Mouse (Mus musculus): ENCODE measurements around the gene Zfp580. TPM values are rescaled to one million over a fixed set of nuclear protein-coding genes. Genes with fewer than 3 reads are reported as not detected.
A peak's percentile ranks its signal among the peaks of the same experiment; 100 is the strongest.

Gene Zfp580
- total and polyA plus RNA-seq, 3 experiments: 1.0 to 19.9 TPM; not detected in 1

GRCm38 (mm10) chr7:5038940-5039339 is 12.4 kb upstream of the Zfp580 start:
- H3K79me2 ChIP-seq (ENCODE audit: control insufficient read depth, insufficient read depth, low read length, poor library complexity): no peaks in the 10 kb centered on the region; the same call in 1 of the 2 replicates
- TF ChIP-seq GATA1 (IDR thresholded peaks at IDR 0.05; ENCODE audit: low read depth, low read length) (no peak), TCF12 (IDR thresholded peaks at IDR 0.05; ENCODE audit: low read depth, low read length) (no peak), MXI1 (IDR thresholded peaks at IDR 0.05; ENCODE audit: low read depth, low read length) (0 out of 2 replicates have a peak, but pooled peaks have one; percentile 7), MAZ (IDR thresholded peaks at IDR 0.05; ENCODE audit: low read depth, low read length) (0 out of 2 replicates have a peak, but pooled peaks have one; percentile 9), ZMIZ1 (IDR thresholded peaks at IDR 0.05; ENCODE audit: low read depth, low read length) (no peak), MYC (IDR thresholded peaks at IDR 0.05; ENCODE audit: low read depth, low read length) (no peak), SIN3A (IDR thresholded peaks at IDR 0.05; ENCODE audit: low read length) (0 out of 2 replicates have a peak, but pooled peaks have one; percentile 37), KAT2A (conservative IDR thresholded peaks at IDR 0.05; ENCODE audit: low read depth, low read length) (no peak), POLR2AphosphoS2 (IDR thresholded peaks at IDR 0.05; ENCODE audit: low read length) (no peak)

GRCm38 (mm10) chr7:5044981-5045380 is 6.4 kb upstream of the Zfp580 start:
- Histone ChIP-seq H3K27me3 (ENCODE audit: control insufficient read depth in 1 of 2, insufficient read depth in 2 of 2, low read length in 2 of 2) (no peaks in the 10 kb centered on the region), H3K9me3 (replicated peaks; ENCODE audit: insufficient read depth, low read length) (no peaks in the 10 kb centered on the region), H3K4me1 (ENCODE audit: control insufficient read depth in 1 of 2, insufficient read depth in 2 of 2, low read length in 2 of 2) (no peaks in the 10 kb centered on the region), H3K4me3 (ENCODE audit: control insufficient read depth in 1 of 2, insufficient read depth in 1 of 2, low read depth in 2 of 2, low read length in 2 of 2) (no peak overlapping the region), H3K36me3 (ENCODE audit: control insufficient read depth in 1 of 2, insufficient read depth in 2 of 2, low read length in 2 of 2) (no peaks in the 10 kb centered on the region), H3K9ac (ENCODE audit: control insufficient read depth, low read depth, low read length, poor library complexity, severe bottlenecking) (no peak overlapping the region), H3K27ac (ENCODE audit: control insufficient read depth, low read depth, low read length) (no peak overlapping the region), H3K79me2 (ENCODE audit: control insufficient read depth, insufficient read depth, low read length, poor library complexity) (no peaks in the 10 kb centered on the region)
- DNase-seq (ENCODE audit: low read depth, low spot score): peak; percentile 58
- TF ChIP-seq HCFC1 (IDR thresholded peaks at IDR 0.05; ENCODE audit: low read depth, low read length) (no peak), CHD2 (IDR thresholded peaks at IDR 0.05; ENCODE audit: low read length) (no peak), SMC3 (IDR thresholded peaks at IDR 0.05; ENCODE audit: low read depth, low read length) (no peak), ZC3H11A (IDR thresholded peaks at IDR 0.05; ENCODE audit: low read depth, low read length) (no peak), ZNF384 (IDR thresholded peaks at IDR 0.05; ENCODE audit: low read depth, low read length) (no peak), EP300 (IDR thresholded peaks at IDR 0.05; ENCODE audit: low read depth in 1 of 2, low read length in 2 of 2) (peak in 1 of 2 experiments; percentile 17; a peak in 1 of 4 replicates), TCF12 (IDR thresholded peaks at IDR 0.05; ENCODE audit: low read depth, low read length) (peak; percentile 39; the same call in 1 of the 2 replicates), ETS1 (IDR thresholded peaks at IDR 0.05; ENCODE audit: low read depth, low read length) (peak; percentile 44; the same call in 1 of the 2 replicates)

More at GRCm38 (mm10) chr7:5038940-5039339, 12.4 kb upstream of the Zfp580 start:
- H3K36me3 ChIP-seq (ENCODE audit: control insufficient read depth in 1 of 2, insufficient read depth in 2 of 2, low read length in 2 of 2): no peaks in the 10 kb centered on the region; a peak in 2 of 4 replicates
- peak overlapping the region; percentile 93 for H3K4me3 ChIP-seq (ENCODE audit: control insufficient read depth in 1 of 2, insufficient read depth in 1 of 2, low read depth in 2 of 2, low read length in 2 of 2)
- no peaks in the 10 kb centered on the region for H3K9me3 ChIP-seq (replicated peaks; ENCODE audit: insufficient read depth, low read length)
- peaks cover 0 to 5% of the 10 kb centered on the region in 2 experiments; a peak in 2 of 4 replicates for H3K4me1 ChIP-seq (ENCODE audit: control insufficient read depth in 1 of 2, insufficient read depth in 2 of 2, low read length in 2 of 2)
- peak; percentile 57 for DNase-seq (ENCODE audit: low read depth, low spot score)
- H3K9ac ChIP-seq (ENCODE audit: control insufficient read depth, low read depth, low read length, poor library complexity, severe bottlenecking): peak overlapping the region; percentile 91
- peak overlapping the region; percentile 91 for H3K27ac ChIP-seq (ENCODE audit: control insufficient read depth, low read depth, low read length)
- no peaks in the 10 kb centered on the region for H3K27me3 ChIP-seq (ENCODE audit: control insufficient read depth in 1 of 2, insufficient read depth in 2 of 2, low read length in 2 of 2)
